Mouse (Mus musculus) lung, adult 2 months (tissue): ENCODE measurements at regions not wholly inside any gene's neighbourhood (a gene's known extent, or its start where the extent isn't known, plus 50 kb on each side); places are given as distances from the start of the nearest gene placed in this dataset.
"Not testable (repeated sequence)": the region's sequence is repeated elsewhere in the genome, so short reads cannot be mapped to it uniquely, and the experiment has no call there.

Source experiments
- CTCF ChIP-seq: fragments of 200-500 bp; IDR thresholded peaks from 2 replicates; pipeline ENCODE4 v1.5.1; 2011; ENCODE audit warnings: mild to moderate bottlenecking, low read length, control low read depth; ENCODE audit not compliant: insufficient read depth
- POLR2A ChIP-seq: fragments of 200-500 bp; IDR thresholded peaks from 2 replicates; pipeline ENCODE4 v1.6.1; 2011; ENCODE audit warnings: low read depth, mild to moderate bottlenecking, control low read depth, low read length, borderline replicate concordance; ENCODE audit errors: extremely low read depth

DNA sequence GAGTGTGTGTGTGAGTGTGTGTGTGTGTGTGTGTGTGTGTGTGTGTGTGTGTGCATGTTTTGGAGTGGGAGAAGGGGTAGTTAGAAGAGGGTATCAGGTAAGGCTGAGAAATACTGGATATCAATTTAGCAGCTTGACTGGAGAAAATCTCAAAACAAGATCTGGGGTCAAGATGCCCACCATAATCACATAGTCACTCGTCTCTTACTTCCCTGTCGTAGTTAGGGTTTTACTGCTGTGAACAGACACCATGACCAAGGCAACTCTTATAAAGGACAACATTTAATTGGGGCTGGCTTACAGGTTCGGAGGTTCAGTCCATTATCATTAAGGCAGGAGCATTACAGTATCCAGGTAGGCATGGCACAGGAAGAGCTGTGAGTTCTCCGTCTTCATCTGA, 177.4 kb downstream of the Ifng start:
- TF ChIP-seq CTCF, POLR2A: not testable (repeated sequence)
